Mouse (Mus musculus) forebrain, embryonic 13.5 days (tissue): ENCODE measurements around the gene Rasgrp4. TPM values are rescaled to one million over a fixed set of nuclear protein-coding genes. Genes with fewer than 3 reads are reported as not detected.
"Not testable (repeated sequence)": the region's sequence is repeated elsewhere in the genome, so short reads cannot be mapped to it uniquely, and the experiment has no call there.

Experiments used
- ATAC-seq: fragments of 200-750 bp; cut with Nextera tagmentation; 2 replicates; pipeline ENCODE4 v1.8.0; 2017
- H3K27ac ChIP-seq: fragments of 300-500 bp; sonication (generic); 2 replicates; pipeline ENCODE4 v1.5.1; 2015; ENCODE audit warnings: inconsistent platforms, mild to moderate bottlenecking, moderate library complexity
- H3K27me3 ChIP-seq: fragments of 300-500 bp; sonication (generic); 2 replicates; pipeline ENCODE4 v1.6.1; 2015; ENCODE audit warnings: mild to moderate bottlenecking, inconsistent platforms
- H3K36me3 ChIP-seq: fragments of 300-500 bp; sonication (generic); 2 replicates; pipeline ENCODE4 v1.6.1; 2015; ENCODE audit warnings: mild to moderate bottlenecking, inconsistent platforms; ENCODE audit not compliant: poor library complexity, severe bottlenecking
- H3K4me1 ChIP-seq: fragments of 300-500 bp; sonication (generic); 2 replicates; pipeline ENCODE4 v1.6.1; 2015; ENCODE audit warnings: inconsistent platforms
- H3K4me2 ChIP-seq: fragments of 300-500 bp; sonication (generic); 2 replicates; pipeline ENCODE4 v1.6.1; 2015; ENCODE audit warnings: inconsistent platforms, mild to moderate bottlenecking, moderate library complexity
- H3K4me3 ChIP-seq: fragments of 300-500 bp; sonication (generic); 2 replicates; pipeline ENCODE4 v1.5.1; 2015; ENCODE audit warnings: mild to moderate bottlenecking, inconsistent platforms
- H3K9ac ChIP-seq: fragments of 300-500 bp; sonication (generic); 2 replicates; pipeline ENCODE4 v1.6.1; 2015; ENCODE audit warnings: mild to moderate bottlenecking, inconsistent platforms
- H3K9me3 ChIP-seq: fragments of 300-500 bp; sonication (generic); replicated peaks from 2 replicates; pipeline ENCODE4 v1.6.1; 2016; ENCODE audit warnings: inconsistent platforms
- WGBS: fragments of 180-500 bp; shearing (Covaris S2); methylation state at CpG from one replicate; pipeline ENCODE4 v1.1.7; 2015; 5-methylcytosine and 5-hydroxymethylcytosine counted together
- polyA plus RNA-seq: library from polyadenylated mRNA; unstranded; fragments of >200 nt; fragmentation: Nextera tagmentation; extraction: Ambion mirVana; gene quantifications from 2 replicates; pipeline ENCODE4 v1.2.1, GENCODE M21; 2015

Rasgrp4 gene
- polyA plus RNA-seq, 1 experiment from 2014 or later: 0.57 TPM

GRCm38 (mm10) chr7:29194230-29194629 lies 59.6 kb downstream of the Rasgrp4 start:
- not testable (repeated sequence) for H3K9ac ChIP-seq, ATAC-seq, H3K27me3 ChIP-seq, H3K4me3 ChIP-seq, H3K36me3 ChIP-seq, H3K27ac ChIP-seq, H3K4me2 ChIP-seq, H3K9me3 ChIP-seq, H3K4me1 ChIP-seq
- 94% methylated on average over 1 of the region's 1 CpGs for WGBS

- 89% methylated on average over 6 of the region's 6 CpGs for WGBS
- no peak overlapping the region for H3K4me3 ChIP-seq
- H3K9ac ChIP-seq: no peak overlapping the region
- no peak for ATAC-seq
- no peaks in the 10 kb centered on the region for H3K27me3 ChIP-seq
- H3K27ac ChIP-seq: no peak overlapping the region
- no peaks in the 10 kb centered on the region for H3K36me3 ChIP-seq
- no peaks in the 10 kb centered on the region for H3K4me1 ChIP-seq
- H3K9me3 ChIP-seq: no peaks in the 10 kb centered on the region
- H3K4me2 ChIP-seq: no peak overlapping the region
These were observed 67.9 kb downstream of the Rasgrp4 start for GRCm38 (mm10) chr7:29202577-29202976.

Other genes starting within 250 kb of the Rasgrp4 start
- 114 and 136 TPM in 2 replicates for gene Actn4, start 172.5 kb upstream of the Rasgrp4 start, polyA plus RNA-seq
- gene Eif3k, start 153.0 kb upstream of the Rasgrp4 start, polyA plus RNA-seq: 351 and 356 TPM in 2 replicates
- 4.3 and 4.4 TPM in 2 replicates for gene Map4k1, start 152.8 kb upstream of the Rasgrp4 start, polyA plus RNA-seq
- 7.5 and 10.2 TPM in 2 replicates for gene Ryr1, start 9.7 kb upstream of the Rasgrp4 start, polyA plus RNA-seq
- 14.1 and 15.9 TPM in 2 replicates for gene Fam98c, start 21.4 kb downstream of the Rasgrp4 start, polyA plus RNA-seq
- 0.38 and 0.65 TPM in 2 replicates for gene Ggn, start 35.4 kb downstream of the Rasgrp4 start, polyA plus RNA-seq
- gene Spred3, start 35.6 kb downstream of the Rasgrp4 start, polyA plus RNA-seq: 5.6 and 6.5 TPM in 2 replicates
- gene Psmd8, start 45.9 kb downstream of the Rasgrp4 start, polyA plus RNA-seq: 292 and 296 TPM in 2 replicates
- 1.1 and 1.2 TPM in 2 replicates for gene Catsperg1, start 79.2 kb downstream of the Rasgrp4 start, polyA plus RNA-seq
- gene Kcnk6, start 97.7 kb downstream of the Rasgrp4 start, polyA plus RNA-seq: 0.27 and 0.44 TPM in 2 replicates
- gene Yif1b, start 103.5 kb downstream of the Rasgrp4 start, polyA plus RNA-seq: 73.4 and 75.5 TPM in 2 replicates
- gene 2200002D01Rik, start 113.6 kb downstream of the Rasgrp4 start, polyA plus RNA-seq: 1.2 and 1.5 TPM in 2 replicates
- gene Spint2, start 147.1 kb downstream of the Rasgrp4 start, polyA plus RNA-seq: 30.1 and 41.3 TPM in 2 replicates
- 14.9 and 17.2 TPM in 2 replicates for gene Ppp1r14a, start 154.5 kb downstream of the Rasgrp4 start, polyA plus RNA-seq
- 165 and 182 TPM in 2 replicates for gene Dpf1, start 169.1 kb downstream of the Rasgrp4 start, polyA plus RNA-seq